Mouse (Mus musculus) adrenal gland, postnatal 25 days (tissue): ENCODE measurements around the gene Fezf1. TPM values are rescaled to one million over a fixed set of nuclear protein-coding genes. Genes with fewer than 3 reads are reported as not detected.
A peak's percentile ranks its signal among the peaks of the same experiment; 100 is the strongest.

Source experiments
- DNase-seq: peaks from one replicate; pipeline ENCODE4 v3.0.0; 2021; ENCODE audit warnings: mixed read lengths
- total RNA-seq: library from RNA; stranded (reverse); gene quantifications from 2 replicates; pipeline ENCODE4 v1.2.3, GENCODE M21; 2021

Fezf1 gene
- total RNA-seq, 1 experiment from 2014 or later, result not detected

DNA sequence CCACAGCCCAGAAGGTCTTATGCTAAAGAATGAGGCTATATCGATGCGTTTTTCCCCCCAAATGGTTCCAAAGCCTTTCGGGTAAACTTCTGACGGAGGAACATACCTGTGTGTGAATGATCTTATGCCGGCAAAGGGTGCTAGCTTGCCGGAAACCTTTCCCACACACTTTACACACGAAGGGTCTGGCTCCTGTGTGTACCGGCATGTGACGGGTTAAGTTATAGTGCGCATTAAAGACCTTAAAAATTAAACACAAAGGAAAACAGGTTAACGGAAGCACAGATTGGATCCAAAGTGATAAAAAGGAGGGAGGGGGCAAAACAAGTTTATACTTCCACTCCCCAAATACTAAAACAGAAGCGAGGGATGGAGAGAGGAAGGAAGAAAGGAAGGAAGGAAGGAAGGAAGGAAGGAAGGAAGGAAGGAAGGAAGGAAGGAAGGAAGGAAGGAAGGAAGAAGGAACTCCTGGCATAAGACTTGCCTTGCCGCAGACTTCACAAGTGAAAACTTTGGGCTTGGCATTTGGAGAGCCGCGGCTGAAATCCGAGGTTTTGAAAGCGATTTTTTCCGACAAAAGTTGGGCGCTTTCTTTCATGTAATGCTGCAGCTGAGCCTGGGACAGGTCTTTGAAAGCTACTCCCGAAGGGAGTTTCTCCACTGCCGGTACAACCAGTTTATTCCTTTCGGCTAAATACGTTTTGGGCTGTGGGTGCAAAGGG lies 1.2 kb downstream of the Fezf1 start:
- DNase-seq, result no peak

DNA sequence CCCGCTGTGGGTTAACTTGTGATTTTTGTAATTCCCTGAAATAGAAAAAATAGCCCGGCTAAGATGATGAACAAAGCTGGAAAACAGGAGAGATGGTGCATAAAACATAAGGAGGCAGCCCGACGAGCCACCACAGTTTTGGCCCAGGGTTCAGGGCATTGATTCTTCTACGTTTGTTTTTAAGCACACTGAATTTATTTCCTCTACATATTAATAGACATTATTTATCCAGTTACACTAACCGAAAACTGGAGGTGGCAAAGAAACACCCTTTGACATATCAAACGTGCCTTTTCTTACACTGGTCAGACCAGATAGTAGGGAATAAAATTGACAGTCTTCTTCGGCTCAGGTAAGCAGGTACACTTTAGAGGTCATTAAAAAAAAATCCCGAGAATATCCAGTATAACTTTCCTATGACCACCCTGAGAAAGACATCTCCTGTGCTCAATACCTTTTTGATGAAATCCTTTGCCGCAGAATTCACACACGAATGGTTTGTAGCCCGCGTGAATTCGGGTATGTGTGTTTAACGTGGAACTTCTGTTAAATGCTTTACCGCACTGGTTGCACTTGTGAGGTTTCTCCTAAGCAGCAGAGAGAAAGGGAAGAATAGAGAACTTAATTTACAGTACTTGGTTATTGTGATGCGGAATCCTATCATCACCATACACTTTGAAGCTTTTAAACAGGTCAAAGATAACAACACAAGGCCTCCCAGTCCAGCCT lies 1.9 kb downstream of the Fezf1 start:
- DNase-seq, result no peak

DNA sequence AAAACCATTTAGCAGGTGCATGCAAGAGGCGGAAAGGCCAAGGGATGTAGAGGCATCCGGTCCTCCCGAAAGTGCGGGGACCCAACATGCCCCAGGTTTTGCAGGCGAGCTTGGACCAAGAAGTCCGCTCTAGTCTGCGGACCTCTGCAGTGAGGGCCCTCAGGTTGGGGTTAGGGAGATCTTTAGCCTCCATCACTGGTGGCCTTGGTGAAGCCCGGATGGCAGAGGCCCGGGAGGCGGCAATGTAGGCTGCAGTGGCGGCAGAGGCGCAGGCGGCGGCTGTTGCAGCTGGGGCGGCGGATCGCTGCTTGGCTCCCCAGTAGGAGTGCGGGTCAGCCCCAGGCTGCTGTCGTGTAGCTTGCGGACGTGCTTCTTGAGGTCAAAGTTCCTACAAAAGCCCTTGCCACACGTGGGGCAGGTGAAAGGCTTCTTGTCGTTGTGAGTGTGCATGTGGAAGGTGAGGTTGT lies 2.6 kb downstream of the Fezf1 start:
- no peak for DNase-seq

DNA sequence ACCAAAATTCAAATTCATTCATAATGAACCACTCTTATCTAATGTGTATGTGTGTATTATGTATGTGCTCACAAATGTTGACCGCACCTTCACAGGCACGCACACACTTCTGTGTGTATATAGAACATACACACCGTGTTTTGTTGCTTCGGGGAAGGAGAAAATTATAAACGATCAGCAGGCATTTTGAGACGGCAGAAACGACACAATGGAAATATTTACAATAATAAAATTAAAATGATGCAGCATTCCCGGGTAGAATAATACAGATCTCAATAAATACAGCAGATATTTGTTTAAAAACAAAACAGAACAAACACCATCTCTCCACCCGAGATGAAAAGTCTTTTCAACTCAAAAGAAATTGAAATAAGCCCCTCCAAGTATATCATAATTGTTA lies 3.0 kb downstream of the Fezf1 start:
- DNase-seq, result no peak

DNA sequence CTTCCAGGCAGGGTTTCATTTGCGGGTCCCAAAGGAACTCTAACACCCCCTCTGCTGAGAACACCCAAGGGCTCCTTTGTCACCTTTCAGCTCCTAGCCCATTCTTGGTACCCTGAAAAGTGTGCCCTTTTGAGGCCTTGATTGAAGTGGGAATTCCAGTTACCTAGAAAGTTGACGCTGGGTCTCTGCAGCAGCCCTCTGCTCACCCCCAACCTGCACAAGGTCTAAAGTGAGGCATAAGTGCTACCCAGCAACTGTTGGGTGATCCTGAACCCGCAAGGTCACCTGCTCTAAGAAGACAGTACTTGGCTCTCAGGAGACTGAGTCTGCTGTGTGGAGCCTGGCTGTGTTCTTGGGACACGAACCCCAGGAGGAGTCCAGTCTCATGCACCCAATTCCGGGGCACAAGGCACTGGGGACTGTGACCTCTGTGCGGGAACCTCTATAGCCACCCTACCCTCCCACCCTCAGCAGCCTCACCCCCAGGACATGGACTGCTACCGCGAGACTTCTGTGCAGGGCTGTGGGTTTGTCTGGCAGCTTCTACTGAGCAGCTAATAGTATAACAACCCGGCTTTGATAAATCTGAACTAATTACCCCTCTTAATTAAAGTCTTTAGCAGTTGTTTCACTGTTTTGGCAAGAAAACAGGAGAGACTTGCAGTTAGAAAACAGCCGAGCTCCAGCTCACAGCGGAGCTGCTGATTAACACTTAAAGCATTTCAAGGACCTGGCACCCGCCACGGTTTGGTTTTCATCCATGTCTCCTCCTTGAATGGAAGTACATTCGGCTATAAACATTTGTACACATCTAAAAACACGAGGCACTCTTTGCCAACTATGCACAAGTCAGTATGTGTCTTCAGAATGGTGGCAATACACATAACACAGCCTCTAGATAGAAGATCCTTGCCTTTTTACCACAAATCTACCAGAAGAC lies 4.1 kb downstream of the Fezf1 start:
- DNase-seq, result peak; percentile 51

DNA sequence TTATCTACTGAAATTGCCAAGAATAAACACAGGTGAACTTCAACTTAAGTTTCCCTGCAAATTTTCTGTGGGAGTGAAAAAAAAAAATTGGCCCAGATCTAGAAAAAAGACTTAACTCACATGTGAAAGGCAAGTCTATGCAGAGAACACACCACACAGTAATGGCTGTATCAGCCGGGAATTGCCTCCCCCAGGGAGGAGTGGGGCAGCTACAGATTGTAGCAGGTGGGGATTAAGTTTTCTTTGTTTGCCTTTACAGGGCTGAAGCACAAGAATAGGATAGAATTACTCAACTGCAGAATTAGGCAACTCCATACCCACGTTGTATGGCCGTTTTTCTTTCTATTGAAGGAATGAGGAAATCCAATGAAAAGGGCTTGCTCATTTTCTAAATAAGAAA lies 36.7 kb downstream of the Fezf1 start:
- DNase-seq, result no peak

DNA sequence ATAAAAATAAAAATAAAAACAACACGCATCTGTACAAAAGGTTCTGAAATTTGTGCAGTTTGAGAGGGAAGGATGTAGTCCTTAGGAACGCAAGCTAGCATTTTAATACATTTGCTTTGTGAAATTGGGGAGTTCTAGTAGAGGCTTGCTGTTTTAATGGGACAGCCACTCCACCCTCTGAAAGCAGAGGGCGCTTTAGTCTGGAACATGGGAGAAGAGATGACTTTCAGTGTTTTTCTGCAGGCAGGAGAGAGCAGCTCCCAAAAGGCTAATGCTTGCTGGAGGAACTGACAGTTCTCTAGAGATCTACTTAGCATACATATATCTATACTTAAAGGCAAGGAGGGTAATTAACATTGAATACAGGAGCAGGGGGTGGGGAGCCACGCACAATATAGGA lies 40.4 kb downstream of the Fezf1 start:
- no peak for DNase-seq

DNA sequence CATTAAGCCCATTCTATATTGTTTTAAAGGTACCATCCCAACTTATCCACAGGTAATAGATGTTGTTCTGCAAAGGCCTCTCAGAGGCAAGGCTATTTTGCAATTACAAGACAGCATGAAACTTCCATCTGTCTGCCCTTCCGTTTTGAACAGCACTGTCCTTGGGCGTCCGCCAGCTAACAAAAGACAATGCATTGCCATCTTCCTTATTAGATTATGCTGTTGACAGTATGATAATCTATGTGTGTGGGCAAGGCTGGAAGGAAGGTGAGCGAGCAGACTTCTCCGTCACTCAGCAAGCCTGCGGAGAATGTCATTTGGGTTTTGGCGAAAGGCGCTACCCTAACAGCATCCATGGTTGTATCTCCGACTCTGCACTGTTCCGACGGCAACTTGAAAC lies 45.5 kb downstream of the Fezf1 start:
- peak; percentile 33 for DNase-seq

Other genes starting within 250 kb of the Fezf1 start
- gene Aass, start 115.4 kb downstream of the Fezf1 start, total RNA-seq, result 3.7 and 6.4 TPM in 2 replicates